Mouse (Mus musculus): ENCODE data around the gene Cep68.
A peak's percentile ranks its signal among the peaks of the same experiment; 100 is the strongest.

Cep68 gene

GRCm38 (mm10) chr11:20249296-20250110 lies at the start of gene Cep68:
Gene Cep68, minus strand, starts transcription at chr11:20249429.
- peak; percentile 94 for DNase-seq

- DNase-seq: no peak
Observed at GRCm38 (mm10) chr11:20284463-20284862, 35.2 kb upstream of the Cep68 start.

GRCm38 (mm10) chr11:20282601-20283219 lies 33.5 kb upstream of the Cep68 start:
- DNase-seq: no peak

- DNase-seq: no peak
Observed at GRCm38 (mm10) chr11:20280982-20281381, 31.8 kb upstream of the Cep68 start.

DNA sequence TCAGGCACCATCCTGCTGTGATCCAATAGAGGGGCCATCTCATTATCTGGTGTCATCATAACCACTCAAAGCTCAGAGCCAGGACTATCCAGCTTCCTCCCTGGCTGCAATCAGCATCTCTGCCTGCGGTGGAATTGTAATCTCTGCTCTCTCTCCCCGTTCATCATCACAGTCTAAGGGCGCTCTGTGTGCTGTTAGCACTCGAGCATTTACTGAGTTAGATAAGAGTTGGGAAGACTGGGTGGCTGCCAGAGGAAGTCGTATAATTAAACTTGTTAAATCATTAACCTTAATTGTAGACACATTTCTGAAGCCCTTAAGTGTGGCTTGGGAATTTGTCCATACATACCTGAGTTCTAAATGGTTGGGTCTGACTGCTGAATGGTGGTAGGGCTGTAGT lies 29.5 kb upstream of the Cep68 start:
- DNase-seq: no peak

DNA sequence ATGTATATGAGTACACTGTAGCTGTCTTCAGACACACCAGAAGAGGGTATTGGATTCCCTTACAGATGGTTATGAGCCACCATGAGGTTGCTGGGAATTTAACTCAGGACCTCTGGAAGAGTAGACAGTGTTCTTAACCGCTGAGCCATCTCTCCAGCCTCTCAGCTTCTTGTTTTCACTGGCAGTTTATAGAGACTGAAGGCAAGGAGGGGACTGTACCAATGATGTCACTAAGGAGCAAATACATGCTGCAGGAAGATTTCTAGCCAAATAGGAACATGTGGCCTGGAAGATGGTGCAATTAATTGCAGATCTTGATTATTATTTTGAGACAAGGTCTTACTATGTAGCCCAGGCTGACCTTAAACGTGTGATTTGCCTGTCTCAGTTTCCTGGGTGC lies 27.9 kb upstream of the Cep68 start:
- DNase-seq: no peak

DNA sequence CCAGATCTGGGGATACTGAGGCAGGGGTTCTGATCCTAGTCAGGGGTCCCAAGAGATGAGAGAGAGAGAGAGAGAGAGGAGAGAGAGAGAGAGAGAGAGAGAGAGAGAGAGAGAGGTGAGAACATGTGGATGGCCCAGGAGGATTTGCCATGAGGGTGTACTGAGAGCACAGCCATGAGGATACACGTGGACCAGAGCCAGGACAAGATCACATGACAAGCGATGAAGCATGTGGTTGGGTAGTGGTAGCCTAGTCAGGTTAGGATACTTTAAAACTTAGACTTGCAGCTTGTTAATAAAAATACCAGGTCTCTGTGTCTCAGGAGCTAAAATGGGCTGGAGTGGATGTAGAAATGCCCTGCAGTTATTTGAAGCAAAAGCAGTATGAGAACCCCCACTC lies 26.7 kb upstream of the Cep68 start:
- no peak for DNase-seq

DNA sequence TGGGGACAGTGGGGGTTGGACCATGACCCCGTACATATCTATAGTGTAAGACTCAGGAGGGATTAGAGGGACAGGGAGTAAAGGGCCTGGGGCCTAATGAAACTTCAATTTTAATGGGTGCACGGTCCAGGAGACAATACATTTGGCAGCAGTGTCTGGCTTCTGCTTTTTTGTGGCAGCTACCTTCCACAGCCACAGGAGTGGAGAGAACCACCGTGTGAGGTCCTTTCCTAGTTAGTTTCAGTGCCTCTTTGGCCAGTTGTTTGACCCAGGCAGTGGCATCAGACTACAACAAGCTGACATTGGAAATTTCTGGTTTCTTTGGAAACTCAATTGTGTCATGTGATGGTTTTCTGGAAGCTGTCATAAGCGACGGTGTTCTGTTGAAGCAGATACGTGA lies 20.7 kb upstream of the Cep68 start:
- DNase-seq: no peak

GRCm38 (mm10) chr11:20262628-20263380 lies 13.6 kb upstream of the Cep68 start:
- DNase-seq: no peak

DNA sequence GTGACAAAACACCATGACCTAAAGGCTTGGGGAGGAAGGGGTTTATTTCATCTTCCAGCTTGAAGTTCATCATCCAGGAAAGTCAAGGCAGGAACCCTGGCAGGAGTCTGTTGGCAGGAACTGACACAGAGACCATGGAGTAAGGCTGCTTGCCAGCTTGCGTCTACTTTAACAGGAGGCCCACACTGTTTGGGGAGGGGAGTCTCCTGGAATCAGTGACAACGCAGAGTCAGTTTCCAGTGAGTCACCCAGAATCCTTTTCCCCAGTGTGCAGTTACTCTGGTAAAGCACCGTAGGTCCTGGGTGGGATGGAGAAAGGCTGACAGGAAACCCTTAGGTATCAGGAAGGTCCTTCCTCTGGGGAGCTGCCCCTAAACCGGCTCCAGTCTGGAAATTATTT lies 5.6 kb upstream of the Cep68 start:
- DNase-seq: no peak

GRCm38 (mm10) chr11:20253088-20253487 lies 3.9 kb upstream of the Cep68 start:
- DNase-seq: no peak

- DNase-seq: no peak
Observed at GRCm38 (mm10) chr11:20250476-20251178, 1.4 kb upstream of the Cep68 start.

DNA sequence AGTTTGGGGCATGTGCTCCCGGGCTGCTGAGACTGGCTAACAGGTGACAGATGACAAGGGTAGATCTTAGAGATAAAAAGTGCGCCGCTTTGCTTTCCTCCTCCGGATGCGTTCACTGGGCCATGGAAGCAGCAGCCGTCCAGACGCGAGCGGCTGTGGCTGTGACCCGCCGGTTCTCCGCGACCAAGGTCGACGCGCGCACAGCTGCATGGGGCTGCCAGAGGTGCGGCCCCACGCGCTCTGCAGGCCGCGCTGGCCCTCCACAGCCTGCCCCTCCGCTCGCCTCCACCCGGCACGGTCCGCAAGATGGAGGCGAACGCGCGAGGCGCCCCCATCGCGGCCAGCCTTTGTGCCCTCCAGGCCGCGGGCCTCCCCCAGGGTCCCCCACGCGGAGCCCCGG lies 389 bp downstream of the Cep68 start:
- DNase-seq: no peak

- DNase-seq: no peak
Observed at GRCm38 (mm10) chr11:20248277-20248676, 952 bp downstream of the Cep68 start.

DNA sequence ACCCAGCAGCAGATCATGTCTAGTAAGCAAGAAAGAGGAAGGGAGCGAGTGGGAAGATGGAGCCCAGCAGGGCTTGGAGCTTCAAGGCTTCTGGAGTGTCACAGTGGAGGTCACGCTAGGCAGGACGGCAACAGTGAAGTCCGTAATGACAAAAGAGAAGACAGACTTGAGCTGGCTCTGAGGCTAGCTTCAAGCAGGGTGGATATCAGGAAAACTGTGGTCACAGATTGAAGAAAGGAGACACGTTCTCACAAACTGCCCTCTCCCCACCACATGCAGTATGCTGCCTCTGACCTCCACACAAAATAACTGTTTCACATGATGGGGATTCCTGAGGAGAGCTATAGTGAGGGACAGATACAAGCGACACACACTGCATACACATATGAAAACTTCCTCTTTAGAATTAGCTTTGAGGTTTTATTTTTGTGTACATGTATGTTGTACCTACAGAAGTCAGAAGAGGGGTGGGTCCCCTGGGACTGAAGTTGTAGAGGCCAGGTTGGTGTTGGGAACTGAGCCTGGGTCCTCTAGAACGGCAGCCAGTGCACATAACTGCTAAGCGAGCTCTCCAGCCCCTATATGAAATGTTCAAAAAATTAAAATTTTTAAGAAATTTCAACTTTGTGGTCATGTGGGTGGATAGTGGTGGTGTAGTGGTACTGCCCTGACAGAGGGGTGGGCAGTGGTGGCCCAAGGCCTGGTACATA lies 1.9 kb downstream of the Cep68 start:
- DNase-seq: no peak

GRCm38 (mm10) chr11:20246616-20247015 lies 2.6 kb downstream of the Cep68 start:
- DNase-seq: no peak

DNA sequence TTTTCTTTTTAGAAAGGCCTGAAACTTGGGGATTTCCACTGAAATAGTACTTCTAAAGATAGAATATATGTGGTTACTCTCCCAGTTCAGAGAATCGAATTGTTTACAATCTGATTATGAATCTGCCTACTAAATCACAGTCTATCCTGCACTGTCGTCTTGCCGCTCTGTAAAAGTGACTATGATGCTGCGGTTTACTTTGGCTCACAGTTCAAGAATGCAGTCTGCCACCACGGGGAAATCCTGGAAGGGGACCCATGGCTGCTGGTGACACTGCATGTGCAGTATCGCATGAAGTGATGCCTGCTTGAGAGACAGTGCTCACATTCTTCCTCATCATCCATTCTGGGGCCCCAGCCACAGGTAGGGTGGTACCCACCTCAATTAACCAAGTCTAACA lies 3.9 kb downstream of the Cep68 start:
- no peak for DNase-seq

- DNase-seq: no peak
Observed at GRCm38 (mm10) chr11:20244336-20245290, 4.6 kb downstream of the Cep68 start.

GRCm38 (mm10) chr11:20243214-20243913 lies 5.9 kb downstream of the Cep68 start:
- no peak for DNase-seq

GRCm38 (mm10) chr11:20242366-20243056 lies 6.7 kb downstream of the Cep68 start:
- DNase-seq: no peak
